Mouse (Mus musculus) embryo, embryonic 11.5 days (tissue): ENCODE measurements around the gene Rnase10.
"Not testable (repeated sequence)": the region's sequence is repeated elsewhere in the genome, so short reads cannot be mapped to it uniquely, and the experiment has no call there.

Source experiments
- DNase-seq: peaks from one replicate; pipeline ENCODE4 v3.0.0-alpha.2; 2012; ENCODE audit warnings: low read depth, low spot score

Rnase10 gene

DNA sequence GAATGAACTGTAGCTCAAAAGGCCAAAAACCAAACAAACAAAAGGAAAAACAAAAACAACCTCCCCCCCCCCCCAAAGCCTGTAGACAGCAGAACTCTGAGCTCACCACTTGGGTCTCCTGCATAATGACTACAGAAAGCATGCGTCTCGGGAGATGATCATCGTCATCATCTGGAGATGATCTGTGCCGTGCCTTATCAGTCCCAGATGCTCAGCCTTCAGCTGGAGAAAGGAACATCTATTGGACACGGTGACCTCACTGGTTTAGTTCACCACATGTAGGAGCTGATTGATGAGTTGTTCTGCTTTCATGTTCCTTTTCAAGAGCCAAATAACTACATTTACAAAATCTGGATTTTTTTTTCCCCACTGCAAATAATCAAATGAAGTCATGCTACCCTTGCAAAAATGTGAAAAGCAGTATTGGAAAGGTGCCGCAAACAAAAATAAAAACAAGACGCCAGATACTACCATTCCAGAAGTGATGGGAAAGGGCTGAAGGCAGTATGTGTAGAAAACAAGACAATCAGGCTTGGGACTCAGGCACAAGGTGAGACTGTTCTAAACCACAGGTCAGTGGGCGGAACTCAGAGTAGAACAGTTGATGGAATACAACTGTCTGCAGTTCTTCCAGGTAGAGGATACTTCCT is at the start of gene Rnase10:
Gene Rnase10, plus strand, starts transcription at position 600 of the 650 bp plus-strand sequence.
- DNase-seq: no peak

DNA sequence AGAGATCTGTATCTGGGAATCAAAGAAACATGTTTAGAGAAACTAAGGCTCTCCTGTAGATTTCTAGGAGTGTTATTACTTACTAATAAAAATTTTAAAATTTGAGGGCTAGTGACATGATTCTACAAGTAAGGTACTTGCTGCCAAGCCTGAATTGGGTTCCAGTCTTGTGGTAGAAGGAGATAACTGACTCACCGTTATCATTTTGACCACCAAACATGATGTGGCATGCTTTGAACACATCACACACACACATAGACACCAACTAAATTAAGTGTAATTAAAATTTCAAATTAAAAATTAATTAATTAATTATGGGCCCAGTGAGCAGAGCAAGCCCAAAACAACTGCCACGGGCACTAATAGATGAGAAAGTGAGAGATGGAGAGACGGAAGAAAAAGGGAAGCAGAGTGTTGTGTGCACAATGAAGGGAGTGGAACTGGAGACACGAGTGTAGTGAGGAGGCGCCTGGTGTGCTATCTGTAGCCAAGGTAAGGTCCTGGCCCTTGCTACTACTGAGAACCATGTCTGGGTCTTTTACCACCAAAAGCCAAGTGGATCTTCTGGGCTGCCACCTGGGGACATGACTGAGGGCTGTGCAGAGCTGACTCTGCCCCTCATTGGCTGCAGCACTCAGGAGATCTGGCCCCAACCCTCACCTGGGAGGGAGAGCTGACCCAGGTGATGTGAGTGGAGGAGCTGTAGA is 49.1 kb upstream of the Rnase10 start:
- not testable (repeated sequence) for DNase-seq

DNA sequence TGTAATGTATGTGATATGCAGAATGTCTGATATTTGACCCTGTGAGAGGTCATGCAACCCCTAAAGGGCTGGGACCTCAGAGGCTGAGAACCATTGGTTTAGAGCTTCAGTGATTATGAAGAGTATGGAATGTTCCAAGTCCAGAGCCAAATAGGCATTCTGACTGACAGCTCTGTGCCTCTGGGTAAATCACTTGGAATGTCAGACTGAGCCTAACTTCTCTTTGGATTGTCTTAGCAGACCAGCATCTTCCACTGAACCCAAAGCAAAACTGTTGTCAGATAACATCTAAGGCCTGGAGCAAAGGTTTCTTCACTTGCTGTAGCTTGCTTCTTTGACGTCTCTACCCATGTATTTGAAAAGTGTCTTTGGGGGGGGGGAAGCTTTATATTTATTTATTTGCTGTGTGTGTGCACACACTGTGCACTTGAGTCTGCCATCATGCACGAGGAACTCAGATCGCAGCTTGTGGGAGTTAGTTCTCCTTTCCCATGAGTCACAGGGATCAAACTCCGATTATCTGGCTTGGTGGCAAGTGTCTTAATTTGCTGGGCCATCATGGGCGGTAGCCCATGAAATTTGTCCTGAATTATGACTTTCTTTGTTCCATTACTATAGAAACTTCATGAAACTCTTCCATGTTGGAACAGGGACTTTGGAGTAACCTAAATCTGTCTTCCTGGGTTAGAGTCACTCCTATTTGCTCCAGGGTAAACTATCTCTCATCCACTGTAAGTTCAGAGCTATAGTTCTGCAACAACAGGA is 39.2 kb upstream of the Rnase10 start:
- DNase-seq: no peak

DNA sequence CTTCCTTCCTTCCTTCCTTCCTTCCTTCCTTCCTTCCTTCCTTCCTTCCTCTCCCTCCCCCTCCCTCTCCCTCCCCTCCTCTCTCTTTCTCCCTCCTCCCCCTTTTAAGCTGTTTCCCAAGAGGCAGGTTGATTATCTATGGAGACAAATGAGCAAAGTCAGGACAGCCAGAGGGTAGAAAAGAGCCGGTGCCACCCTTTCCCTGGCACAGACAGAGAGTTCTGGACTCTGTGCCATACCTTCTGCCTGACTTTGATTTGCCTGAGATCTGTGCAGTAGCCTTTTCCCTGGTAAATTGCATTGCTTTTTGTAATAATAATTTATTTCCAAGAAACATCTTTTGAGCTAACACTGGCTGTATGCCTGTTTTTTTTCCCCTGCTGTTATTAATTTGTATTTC is 38.5 kb upstream of the Rnase10 start:
- no peak for DNase-seq

DNA sequence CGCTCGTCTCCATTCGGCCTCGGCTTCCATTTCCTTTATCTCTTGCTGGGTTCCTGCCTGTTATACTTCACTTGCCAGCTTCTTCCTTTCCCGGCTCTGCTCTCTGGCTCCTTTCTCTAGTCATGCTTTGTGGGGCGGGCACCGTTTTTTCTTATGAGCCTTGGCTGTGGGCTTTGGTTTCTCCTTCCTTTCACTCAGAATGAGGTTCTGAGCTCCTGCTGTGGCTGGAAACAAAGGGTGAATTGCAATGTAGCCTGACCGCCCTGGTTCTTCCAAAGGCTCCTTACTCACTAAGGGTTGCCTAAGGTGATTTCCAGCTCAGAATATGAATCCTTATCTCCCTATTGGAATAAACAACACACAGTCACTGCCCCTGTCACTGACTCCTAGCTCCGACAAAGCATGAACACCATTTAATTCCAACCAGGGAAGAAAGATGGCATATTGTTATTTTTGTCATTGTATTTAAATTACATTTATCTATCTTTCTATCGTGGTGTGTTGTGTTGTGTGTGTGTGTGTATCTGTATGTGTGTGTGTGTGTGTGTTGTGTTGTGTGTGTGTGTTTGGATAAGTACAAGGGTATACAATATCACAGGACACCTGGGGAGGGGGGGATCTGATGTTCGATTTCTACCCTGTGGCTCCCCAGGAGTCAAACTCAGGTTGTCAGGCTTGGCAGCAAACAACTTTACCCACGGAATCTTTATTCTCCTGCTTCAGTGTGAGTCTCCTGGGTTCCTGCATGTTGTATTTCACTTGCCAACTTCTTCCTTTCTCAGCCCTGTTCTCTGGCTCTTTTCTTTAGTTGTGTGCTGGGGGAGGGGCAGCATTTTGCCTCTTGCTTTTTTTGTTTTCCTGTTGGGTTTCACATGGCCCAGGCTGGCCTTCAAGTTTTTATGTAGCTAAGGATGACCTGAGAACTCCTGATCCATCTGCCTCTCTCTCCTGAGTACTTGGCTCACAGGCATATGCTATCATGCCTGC is 37.7 kb upstream of the Rnase10 start:
- no peak for DNase-seq

DNA sequence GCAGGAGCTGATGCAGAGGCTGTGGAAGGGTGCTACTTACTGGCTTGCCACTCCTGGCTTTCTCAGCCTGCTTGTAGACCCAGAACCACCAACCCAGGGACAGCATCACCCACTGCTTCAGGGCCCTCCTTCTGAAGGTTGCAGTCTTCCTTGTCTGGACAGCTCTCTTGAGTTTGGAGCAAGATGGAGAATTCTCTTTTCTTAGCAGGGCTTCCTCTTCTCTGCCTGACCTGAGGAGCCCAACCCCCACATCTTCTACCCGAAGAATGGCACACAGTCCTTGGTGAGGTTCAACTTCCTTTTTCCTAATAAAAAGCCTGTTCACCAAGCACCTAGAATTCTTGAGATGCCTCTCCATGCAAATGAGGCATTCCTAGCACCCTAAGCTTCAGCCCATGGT is 36.7 kb upstream of the Rnase10 start:
- DNase-seq: no peak

DNA sequence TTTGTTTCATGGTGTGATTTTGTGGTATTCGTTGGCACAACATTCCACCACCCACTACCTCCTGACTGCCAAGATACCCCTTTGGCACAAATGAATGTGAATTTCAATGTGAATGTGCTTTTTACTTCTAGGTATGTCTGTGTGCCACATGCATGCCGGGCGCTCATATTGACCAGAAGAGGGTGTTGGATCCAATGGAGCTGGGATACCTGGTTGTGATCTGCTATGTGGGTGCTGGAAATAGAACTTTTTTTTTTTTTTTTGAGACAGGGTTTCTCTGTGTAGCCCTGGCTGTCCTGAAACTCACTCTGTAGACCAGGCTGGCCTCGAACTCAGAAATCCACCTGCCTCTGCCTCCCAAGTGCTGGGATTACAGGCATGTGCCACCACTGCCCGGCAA is 34.5 kb upstream of the Rnase10 start:
- not testable (repeated sequence) for DNase-seq

DNA sequence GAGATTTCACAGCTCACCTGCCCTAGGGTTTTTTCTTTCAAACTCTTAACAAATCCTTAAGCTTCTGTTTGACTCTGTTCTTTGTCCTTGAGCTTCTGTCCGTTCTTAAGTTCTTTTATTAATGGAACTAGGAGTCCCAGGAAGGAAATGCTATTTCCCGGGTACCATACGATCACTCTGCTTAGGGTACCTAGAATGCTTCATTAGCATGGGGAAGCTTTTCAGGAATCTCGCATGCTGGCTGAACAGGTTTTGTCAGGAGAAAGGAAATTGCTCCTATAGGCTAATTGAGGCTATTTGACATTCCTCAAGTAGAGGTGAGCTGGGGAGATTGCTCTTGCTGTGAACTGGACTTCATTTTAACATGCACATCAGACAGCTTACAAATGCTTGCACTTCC is 33.9 kb upstream of the Rnase10 start:
- DNase-seq: no peak

DNA sequence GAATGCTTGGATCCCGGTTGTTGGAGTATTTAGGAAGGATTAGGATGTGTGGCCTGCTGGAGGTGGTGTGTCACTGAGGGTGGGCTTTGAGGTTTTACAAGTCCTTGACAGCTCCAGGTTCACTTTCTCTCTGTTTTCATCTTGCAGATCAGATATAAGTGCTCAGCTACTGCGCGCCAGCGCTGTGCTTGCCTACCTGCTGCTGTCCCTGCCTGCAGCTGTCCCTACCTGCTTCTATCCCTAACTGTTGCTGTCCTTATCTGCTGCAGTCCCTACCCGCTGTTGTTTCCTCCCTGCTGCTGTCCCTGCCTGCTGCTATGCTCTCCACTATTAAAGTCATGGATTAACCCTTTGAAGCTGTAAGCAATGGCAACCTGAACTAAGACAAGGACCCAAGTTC is 32.5 kb upstream of the Rnase10 start:
- DNase-seq: no peak

DNA sequence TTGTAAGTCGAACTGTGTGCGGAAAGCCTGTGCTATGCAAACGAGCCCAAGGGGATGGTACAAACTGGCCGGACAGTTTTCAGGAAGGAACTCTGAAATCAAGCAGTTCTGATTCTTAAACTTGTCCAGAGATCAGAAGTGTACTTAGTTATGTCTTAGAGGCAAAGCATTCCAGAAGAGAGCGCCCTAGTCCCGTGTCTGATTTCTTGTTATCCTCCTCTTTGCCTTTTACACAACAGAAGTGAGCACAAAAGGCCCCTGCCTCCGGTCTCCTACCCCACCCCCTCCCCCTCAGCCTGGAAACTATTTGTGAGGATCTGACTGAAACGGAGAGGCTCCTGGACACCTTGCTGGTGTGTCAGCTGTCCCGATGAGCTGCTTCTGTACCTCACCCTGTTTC is 30.9 kb upstream of the Rnase10 start:
- no peak for DNase-seq

DNA sequence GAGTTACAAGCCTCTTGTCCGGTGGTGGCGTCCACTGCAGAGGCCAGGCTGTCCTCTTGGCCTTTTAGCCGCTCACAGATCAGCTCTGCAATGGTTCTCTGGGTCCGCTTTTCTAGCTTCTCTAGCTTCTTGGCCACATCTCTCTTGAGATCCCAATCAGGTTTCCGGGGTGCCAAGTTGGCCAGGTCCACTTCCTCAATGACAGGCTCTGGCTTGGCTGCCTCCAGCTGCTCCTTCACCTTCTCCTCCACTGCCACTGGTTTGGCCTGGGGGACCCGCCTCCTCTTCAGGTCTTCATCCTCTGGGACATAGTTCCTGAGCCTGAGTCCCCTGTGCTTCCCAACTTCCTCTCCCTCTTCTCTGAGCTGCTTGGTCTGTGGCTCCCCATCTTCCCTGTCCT is 29.1 kb upstream of the Rnase10 start:
- not testable (repeated sequence) for DNase-seq

DNA sequence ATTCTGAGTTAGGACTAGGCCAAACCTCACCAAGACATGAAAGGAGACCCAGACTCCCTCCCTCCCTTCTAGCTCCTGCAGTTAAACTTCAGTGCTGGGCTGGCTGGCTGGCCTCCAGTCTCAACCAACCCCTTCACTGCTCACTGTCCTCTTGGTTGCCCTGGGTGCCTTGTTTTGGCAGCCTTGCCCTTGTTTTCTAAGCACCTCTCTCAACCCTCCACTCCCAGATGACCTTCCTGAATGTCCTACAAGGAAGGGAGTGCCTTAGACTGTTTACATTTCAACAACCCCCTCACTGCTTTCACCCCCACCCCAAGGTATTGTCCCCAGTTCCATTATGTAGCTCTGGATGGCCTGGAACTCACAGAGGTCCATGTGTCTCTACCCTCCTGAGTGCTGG is 27.9 kb upstream of the Rnase10 start:
- no peak for DNase-seq

DNA sequence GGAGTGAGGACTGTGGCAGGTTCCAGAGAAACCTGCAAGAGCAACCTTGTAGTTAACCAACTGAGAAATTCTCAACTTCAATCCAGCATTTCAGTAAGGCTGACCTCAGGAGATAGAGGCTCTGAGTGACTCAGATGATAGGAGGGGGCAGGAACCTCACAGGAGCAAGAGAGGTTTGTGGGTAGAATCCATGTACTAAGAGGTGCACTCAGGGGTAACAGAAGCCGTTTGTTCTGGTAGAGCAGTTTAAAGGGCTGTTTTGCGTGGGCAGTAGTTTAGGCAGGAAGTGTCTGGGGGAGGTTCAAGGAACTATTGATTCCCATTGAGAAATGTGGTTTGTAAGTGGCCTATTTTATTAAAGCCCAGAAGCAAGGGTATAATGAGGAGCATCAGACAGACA is 26.3 kb upstream of the Rnase10 start:
- DNase-seq: no peak

DNA sequence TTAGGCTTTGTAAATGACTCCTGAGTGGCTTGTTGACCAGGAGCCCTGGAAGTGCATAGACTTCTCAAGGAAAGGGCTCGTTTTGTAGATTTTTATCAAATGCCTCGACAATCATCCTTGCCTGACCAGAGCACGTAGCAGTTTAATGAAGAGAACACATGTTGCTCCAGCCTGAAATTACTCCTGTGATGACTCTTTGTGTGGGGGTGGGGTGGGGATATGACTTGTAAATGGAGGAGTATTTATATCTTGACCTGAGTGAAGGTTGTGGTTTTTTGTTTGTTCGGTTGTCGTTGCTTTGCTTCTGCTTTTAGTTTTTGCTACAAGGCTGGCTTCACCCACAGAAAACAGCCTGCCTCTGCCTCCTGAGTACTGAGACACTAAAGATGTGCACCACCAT is 25.7 kb upstream of the Rnase10 start:
- no peak for DNase-seq

DNA sequence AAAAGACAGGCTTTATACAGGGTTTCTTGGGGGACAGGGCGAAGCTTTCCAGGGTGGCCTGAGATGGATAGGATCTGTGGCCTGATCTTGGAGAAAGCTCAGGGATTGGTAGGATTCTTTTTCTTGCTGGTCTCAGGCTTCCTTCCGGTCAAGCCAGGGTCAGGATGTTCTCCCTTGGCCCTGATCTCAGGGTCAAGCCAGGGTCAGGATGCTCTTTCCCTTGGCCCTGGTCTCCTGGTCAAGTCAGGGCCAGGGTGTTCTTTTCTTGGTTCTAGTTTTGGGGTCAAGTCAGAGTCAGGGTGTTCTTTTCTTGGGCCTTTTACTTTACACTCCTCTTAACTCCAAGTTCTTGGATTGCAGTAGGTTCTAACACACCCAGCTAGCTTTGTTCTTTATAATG is 19.9 kb upstream of the Rnase10 start:
- DNase-seq: no peak

DNA sequence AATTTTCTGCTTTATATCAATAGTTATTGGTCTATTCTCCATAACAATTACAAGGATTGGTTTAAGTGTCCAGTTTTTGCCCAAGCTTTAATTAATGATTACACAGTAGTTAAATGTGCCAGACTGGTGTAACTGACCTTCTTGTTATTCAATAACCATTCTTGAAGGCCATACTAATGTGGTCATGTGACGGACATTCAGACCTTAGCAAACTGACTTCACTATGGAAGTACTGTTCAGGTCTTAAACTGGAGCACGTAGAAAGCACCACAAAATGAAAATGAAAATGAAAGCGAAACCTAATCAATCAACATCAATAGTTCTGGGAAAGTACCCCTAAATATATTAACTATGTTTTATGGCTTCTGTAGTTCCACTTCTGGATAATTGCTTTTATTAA is 16.5 kb upstream of the Rnase10 start:
- DNase-seq: no peak

DNA sequence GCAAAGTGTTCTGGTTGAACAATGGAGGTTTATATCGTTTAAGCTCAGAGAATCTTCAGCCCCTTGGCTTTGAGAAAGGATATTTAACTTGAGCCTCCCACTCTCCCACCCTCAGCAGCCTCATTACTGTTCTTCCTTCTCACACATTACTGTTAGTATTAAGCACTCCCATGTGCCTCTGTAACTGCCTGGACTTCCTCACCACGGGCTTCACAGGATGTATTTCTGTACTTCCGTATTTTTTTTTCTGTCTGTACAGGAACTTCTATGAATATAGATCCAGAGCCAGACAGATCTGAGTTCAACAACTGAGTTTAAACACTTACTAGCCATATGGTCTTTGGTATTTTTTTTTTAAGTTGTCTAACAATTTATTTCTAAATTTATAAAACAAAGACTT is 10.5 kb upstream of the Rnase10 start:
- DNase-seq: no peak

DNA sequence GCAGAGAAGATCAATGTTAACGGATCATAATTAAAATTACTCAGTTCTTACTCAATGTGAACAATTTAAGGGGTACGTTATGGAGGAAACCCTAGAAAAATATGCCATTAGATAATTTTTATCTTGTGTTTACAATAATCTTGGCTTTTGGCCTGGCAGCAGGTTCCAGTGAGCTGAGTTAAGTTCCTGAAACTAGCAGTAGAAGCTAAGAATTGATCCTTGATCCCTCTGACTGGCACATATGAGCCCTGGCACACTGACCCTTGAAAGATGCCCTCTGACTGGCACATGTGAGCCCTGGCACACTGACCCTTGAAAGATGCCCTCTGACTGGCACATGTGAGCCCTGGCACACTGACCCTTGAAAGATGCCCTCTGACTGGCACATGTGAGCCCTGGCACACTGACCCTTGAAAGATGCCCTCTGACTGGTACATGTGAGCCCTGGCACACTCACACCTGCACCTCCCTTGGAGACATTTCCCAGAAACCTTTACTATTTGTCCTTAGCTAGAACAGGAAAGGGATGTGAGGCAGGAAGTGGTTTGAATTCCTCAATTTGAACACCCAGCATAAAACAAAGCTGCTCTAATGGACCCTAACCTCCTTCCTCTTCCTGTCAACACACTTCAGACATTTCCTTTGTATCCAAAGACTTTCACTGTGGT is 9.4 kb upstream of the Rnase10 start:
- DNase-seq: no peak

DNA sequence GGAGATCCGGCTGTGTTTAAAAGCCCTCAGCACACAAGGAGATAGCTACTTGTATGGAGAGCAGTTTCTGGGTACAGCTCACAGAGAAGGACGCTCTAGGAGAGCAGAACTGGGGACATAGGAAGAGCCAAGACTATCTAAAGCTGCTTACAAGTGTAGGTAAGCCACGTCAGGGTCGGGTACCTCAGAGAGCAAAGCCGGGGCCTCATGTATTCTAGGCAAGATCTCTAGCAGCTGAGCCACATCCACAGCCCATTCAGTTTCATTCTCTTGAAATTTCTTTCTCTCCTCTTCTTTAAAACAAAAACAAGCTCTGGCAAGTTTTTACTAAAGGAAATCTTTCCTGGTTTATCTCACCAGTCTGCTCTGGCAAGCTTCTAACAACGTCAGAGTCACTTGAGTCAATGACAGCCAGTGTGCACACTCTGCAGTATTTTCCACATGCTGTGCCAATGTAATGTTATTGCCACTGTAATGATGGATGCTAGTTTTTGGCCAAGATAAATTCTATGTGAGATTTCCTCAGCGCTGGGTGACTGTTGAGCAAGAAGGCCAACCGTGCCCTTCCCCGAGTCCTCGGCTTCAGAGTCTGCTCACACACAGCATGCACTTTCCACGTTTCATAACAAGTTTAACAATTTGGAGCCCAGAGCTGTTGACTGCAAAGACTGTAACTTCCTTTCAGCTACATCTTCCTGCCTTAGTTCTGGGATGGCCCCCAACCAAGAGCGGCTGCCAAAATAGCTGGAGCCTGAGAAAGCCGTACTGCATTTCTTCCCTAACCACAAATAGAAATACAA is 563 bp downstream of the Rnase10 start:
- no peak for DNase-seq

DNA sequence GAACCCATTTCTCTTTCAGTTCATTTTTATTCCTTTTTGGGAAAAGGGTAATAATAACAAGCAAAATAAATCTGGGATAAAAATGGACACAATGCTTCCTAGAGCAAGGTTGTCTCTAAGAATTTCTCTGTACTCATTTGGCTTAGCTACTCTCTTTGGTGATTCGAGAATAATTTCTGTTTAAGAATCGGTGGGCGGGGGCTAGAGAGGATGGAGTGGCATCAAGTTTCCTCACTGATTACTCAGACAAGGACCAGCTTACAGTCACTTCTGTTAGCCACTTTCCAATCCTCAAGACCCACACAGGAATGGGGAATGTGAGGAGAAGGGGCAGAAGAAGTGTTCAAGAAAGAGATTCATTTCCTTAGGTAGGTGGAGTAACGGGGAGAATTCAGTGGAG is 1.2 kb downstream of the Rnase10 start:
- no peak for DNase-seq
